Mouse (Mus musculus) telencephalon, adult 2 months (tissue): ENCODE measurements around the gene Cacnb4.

Experiments
- DNase-seq: peaks from one replicate; pipeline ENCODE4 v3.0.0-alpha.2; 2011; ENCODE audit warnings: low read depth, low spot score

Gene Cacnb4

GRCm38 (mm10) chr2:52603935-52604650, 72.5 kb downstream of the Cacnb4 start:
- no peak for DNase-seq

- DNase-seq, result no peak
Observed at GRCm38 (mm10) chr2:52603421-52603820, 73.2 kb downstream of the Cacnb4 start.

DNA sequence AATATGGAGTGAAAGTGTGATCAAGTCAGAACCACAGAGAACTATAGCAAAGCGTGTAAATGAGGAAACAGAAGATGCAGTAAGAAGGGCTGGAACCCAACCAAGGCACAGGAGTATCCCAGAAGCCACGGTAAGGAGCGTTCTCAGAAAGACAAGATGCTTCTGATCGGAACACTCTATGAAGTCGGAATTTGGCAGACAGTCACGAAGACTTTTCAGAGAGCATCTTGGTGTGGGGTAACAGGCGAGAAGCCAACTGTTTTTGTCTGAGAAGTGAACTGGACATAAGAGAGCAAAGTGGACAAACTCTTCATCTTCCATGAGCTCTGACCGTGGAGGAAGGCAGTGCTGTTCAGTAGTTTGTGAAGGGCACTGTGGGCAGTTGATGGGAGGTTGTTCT, 73.7 kb downstream of the Cacnb4 start:
- no peak for DNase-seq

GRCm38 (mm10) chr2:52602228-52602627, 74.4 kb downstream of the Cacnb4 start:
- no peak for DNase-seq

GRCm38 (mm10) chr2:52597511-52597910, 79.1 kb downstream of the Cacnb4 start:
- no peak for DNase-seq

DNA sequence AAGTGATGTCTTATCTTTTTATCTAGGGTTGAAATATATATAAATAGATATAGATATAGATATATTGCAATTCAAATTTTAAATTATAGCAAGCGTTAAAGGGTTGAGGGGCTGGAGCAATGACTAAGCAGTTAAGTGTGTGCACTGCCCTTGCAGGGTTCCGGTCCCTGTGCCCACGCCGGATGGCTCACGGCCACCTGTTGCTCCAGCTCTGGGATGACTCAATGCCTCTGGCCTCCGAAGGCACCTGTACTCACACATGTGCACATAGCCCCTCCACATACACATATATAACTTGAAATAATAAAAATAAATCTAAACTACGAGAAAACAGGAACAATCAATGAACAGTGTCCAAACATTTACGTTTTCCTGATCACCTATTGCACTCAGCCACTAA, 82.8 kb downstream of the Cacnb4 start:
- no peak for DNase-seq

- no peak for DNase-seq
Observed at GRCm38 (mm10) chr2:52593260-52593659, 83.4 kb downstream of the Cacnb4 start.

GRCm38 (mm10) chr2:52590970-52591347, 85.7 kb downstream of the Cacnb4 start:
- DNase-seq, result peak; percentile 82

DNA sequence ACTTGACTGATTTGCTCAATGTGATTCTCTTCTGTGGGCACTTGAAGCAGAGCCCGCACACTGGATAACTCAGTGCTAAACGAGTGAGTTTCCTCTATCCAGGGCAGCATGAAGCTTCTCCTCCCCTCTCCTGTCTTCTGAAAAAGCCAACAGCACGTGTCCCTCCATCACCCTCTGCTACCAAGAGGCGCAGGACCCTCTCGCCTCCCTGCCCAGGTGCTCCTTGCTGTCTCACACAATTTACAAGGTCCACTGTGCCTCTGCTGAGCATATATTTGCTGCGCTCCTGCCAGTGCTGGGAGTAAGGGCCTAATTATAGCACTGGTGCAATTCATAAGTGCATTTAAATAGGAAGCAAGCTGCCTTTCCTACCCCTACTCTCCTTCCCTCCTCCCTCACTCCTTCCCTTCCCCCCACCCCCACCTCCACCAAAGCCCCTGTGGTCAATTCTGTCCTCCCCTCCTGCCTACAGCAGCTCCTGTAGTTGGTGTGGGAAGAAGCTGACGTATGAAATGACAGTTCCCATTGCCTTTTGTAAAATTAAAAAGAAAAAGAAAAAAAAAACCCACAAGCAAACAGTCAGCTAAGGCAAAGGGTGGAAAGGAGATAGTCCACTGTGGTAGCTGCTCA, 86.2 kb downstream of the Cacnb4 start:
- DNase-seq, result no peak

DNA sequence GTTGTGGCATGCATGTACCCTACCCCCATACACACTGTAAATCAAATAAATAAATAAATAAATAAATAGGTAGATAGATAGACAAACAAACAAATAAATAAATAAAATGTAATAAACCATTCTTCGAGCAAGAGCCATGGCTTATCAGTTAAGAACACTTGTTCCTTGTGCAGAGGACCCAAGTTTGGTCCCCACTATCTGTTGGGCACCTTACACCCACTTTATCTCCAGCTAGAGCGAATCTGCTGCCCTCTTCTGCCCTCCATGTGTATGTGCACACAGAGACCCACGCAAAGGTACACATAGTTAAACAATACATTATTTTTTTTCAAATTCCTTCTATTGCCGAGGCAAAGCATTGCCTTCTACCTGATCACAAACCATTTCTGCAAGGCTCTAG, 87.1 kb downstream of the Cacnb4 start:
- DNase-seq, result no peak

GRCm38 (mm10) chr2:52585384-52585783, 91.2 kb downstream of the Cacnb4 start:
- no peak for DNase-seq

DNA sequence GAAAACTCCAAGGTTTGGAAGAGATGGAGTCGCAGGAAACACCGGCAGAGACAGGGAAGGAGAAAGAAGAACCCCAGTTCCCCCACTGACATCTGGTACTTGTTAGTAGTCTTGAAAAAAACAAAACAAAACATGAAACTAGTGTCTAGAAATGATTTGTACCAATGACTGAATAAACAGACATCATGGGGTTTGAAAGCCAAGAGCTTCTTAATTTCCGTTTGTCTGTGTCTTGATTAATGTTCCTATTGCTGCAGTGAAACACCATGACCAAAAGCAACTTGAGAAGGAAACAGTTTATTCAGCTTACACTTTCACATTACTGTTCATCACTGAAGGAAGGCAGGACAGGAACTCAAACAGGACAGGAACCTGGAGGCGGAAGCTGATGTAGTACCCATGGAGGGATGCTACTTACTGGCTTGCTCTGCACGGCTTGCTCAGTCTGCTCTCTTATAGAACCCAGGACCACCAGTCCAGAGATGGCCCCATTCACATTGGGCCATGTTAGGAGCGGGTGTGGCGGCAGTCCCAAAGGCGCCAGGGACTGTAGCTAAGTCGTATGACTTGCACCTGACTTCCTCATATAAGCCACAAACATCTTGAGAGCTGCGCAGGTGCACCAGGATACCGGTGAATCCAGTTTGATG, 95.4 kb downstream of the Cacnb4 start:
- no peak for DNase-seq

DNA sequence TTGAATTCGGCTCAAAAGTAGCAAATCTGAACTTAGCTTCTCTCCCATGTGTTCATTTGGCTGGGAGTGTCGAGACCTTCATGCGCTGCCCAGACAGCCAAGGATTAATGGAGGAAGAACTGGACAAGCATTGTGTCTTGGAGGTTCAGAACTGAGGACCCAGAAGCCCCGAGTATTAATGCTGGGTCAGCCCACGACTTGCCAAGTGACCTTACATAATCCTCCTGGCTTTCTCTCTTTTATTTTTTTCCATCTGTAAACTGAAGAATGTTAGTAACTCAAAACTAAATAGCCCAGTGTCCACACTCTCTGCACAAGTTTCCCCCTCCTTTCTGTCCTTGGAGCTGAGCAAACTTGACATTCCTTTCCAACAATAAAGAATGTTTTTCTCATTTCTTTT, 95.9 kb downstream of the Cacnb4 start:
- DNase-seq, result no peak

- DNase-seq, result no peak
Observed at GRCm38 (mm10) chr2:52578846-52579245, 97.8 kb downstream of the Cacnb4 start.

GRCm38 (mm10) chr2:52577700-52578099, 98.9 kb downstream of the Cacnb4 start:
- no peak for DNase-seq

DNA sequence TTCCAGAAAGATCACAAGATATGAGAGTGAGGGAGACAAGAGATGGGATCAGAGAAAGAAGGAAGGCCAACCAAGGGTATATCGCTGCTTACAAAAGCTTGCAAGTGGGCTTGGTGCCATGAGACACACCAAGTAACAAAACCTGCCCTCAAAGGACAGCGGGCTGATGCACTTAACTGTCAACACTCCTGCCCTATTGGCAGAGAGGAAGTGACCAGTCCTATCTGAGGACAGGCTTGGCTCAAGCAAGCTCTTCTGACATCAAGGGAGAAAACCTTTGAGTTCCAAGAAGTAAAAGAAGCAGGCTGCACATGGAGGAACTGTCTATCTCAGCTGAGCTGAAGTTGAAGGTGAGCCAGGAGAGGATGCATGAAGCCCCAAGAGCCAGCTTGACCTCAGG, 100.1 kb downstream of the Cacnb4 start:
- no peak for DNase-seq

DNA sequence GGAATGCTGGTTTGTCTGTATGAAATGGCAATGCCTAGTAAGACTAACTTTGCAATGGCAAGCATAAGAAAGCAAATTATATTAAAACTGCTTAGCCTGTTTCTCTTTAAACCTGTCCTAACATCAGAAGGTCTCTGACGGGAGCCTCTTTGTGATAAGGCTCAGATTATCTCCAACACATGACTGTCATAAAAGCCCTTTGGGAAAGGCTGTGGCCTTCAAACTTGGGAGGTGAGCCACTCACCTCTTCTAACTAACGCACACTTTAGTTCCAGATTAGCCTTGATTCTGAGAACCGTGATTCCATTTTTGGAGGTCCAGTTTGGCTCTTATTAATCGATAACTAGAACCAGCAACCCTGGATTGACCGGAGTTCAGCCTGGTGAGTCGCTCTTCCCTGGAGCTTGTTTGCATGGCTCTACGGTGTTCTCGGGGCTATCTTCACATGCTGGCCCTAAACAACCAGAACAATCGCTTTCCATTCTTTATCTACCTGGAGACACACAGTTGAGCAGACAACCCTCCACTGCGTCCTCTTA, 100.9 kb downstream of the Cacnb4 start:
- DNase-seq, result no peak

GRCm38 (mm10) chr2:52574929-52575328, 101.7 kb downstream of the Cacnb4 start:
- DNase-seq, result no peak

DNA sequence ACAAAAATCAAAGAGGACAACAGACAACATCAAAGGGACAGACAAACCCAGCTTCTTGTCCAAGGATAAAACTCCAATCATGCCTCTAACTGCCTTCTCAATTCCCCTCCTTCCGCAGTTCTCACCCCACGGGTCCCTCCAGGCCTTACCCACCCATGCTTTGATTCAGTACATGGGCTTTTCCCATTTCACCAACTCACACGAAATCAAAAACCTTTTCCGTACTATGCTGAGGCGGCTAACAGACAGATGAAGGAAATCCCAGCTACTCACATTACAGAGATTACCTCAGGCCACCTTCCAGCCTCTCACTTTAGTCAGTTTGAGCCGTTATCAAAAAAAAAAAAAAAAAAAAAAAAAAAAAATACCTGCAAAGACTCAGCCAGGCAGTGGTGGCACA, 104.4 kb downstream of the Cacnb4 start:
- no peak for DNase-seq

DNA sequence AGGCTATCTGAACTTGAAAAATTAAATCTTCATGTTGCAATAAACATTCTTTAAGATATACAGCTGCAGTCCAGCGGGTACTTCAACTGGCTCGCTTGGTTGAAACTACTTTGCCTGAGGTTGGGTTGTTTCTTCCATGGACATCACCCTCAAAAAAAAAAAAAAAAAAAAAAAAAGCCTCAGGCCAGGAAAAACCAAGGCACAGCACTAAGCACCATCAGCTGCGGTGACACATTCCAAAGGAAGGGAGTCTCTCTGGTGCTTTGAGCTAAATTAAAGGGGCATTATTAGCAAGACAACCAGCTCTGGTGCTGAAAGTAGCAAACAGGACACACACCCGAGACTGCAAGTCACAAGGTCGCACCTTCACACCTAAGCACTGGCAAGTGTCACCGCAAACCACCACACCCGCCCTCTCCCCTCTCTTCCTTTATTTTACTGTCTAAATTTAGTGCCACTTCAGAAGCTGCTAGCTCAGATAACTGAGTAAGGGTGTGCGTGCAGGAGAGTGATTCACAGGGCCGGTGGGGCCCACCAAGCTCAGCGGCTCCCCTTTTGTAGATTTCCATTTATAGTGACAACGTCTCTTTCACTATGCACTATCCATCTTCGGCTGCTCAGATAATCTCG, 105.2 kb downstream of the Cacnb4 start:
- DNase-seq, result no peak

GRCm38 (mm10) chr2:52570781-52571180, 105.8 kb downstream of the Cacnb4 start:
- DNase-seq, result no peak

GRCm38 (mm10) chr2:52570171-52570570, 106.5 kb downstream of the Cacnb4 start:
- no peak for DNase-seq
